Mouse (Mus musculus): ENCODE results near the gene Fthl17b.
"Not testable (repeated sequence)": the region's sequence is repeated elsewhere in the genome, so short reads cannot be mapped to it uniquely, and the experiment has no call there.

Gene Fthl17b

GRCm38 (mm10) chrX:8962875-8963274 is at the start of gene Fthl17b:
Fthl17b (minus strand) TSS chrX:8962975.
- POLR2A ChIA-PET, CTCF ChIA-PET: not testable (repeated sequence)

- CTCF ChIA-PET = not testable (repeated sequence)
These were observed 23.9 kb upstream of the Fthl17b start, which contains the start of gene Fthl17d for GRCm38 (mm10) chrX:8986655-8987054. Fthl17d (minus strand) TSS chrX:8986755.

GRCm38 (mm10) chrX:8976459-8976858 is 13.7 kb upstream of the Fthl17b start, which contains the start of gene Fthl17c:
Fthl17c (minus strand) TSS chrX:8976559.
- POLR2A ChIA-PET, CTCF ChIA-PET: not testable (repeated sequence)

More at GRCm38 (mm10) chrX:8986655-8987054, 23.9 kb upstream of the Fthl17b start, which contains the start of gene Fthl17d:
- POLR2A ChIA-PET = not testable (repeated sequence)

GRCm38 (mm10) chrX:8964618-8965017 is 1.8 kb upstream of the Fthl17b start:
- CTCF ChIA-PET = interaction anchor here in 1 of 4 experiments (1.1 kb wide), 1 partner anchor 17 kb away, joined by 3 read pairs; no protein-coding TSS in a partner anchor

GRCm38 (mm10) chrX:8948130-8948805 is 14.5 kb downstream of the Fthl17b start:
- CTCF ChIA-PET = interaction anchor here (0.6 to 2.1 kb wide), 9 partner anchors 16 to 1122 kb away, joined by 3 to 8 read pairs (median 3); no protein-coding TSS in a partner anchor
- POLR2A ChIA-PET = not testable (repeated sequence)

More at GRCm38 (mm10) chrX:8964618-8965017, 1.8 kb upstream of the Fthl17b start:
- POLR2A ChIA-PET = not testable (repeated sequence)

- ChIA-PET POLR2A (no interaction called here), CTCF (no interaction called here)
These were observed 18.7 kb downstream of the Fthl17b start for GRCm38 (mm10) chrX:8944041-8944440.

GRCm38 (mm10) chrX:8927308-8927707 is 35.5 kb downstream of the Fthl17b start:
- ChIA-PET POLR2A (no interaction called here), CTCF (no interaction called here)

- CTCF ChIA-PET = no interaction called here
- POLR2A ChIA-PET = no interaction called here
These were observed 40.8 kb downstream of the Fthl17b start for GRCm38 (mm10) chrX:8921813-8922607.

GRCm38 (mm10) chrX:8921080-8921479 is 41.7 kb downstream of the Fthl17b start:
- CTCF ChIA-PET = no interaction called here
- POLR2A ChIA-PET = no interaction called here
